Mouse (Mus musculus) MEL (cell line): ENCODE measurements at regions not wholly inside any gene's neighbourhood (a gene's known extent, or its start where the extent isn't known, plus 50 kb on each side); places are given as distances from the start of the nearest gene placed in this dataset.

ENCODE experiments used
- DNase-seq: peaks from one replicate; pipeline ENCODE4 v3.0.0; 2011; ENCODE audit warnings: low read depth, low spot score
- H3K27ac ChIP-seq: 2 replicates; pipeline ENCODE4 v1.5.1; 2012; ENCODE audit warnings: low read depth, mild to moderate bottlenecking, control low read depth, low read length, moderate library complexity; ENCODE audit not compliant: control insufficient read depth
- H3K27me3 ChIP-seq, 2 experiments: fragments of 150-350 bp in 1 of 2; sonication (generic) in 1 of 2; 2 replicates each; pipeline ENCODE4 v1.6.1; 2012; ENCODE audit warnings: low read length in 2 of 2, mild to moderate bottlenecking in 2 of 2, improper control_type of control experiment in 1 of 2, moderate library complexity in 1 of 2; ENCODE audit not compliant: insufficient read depth in 2 of 2, control insufficient read depth in 1 of 2
- H3K36me3 ChIP-seq, 2 experiments: 2 replicates each; pipeline ENCODE4 v1.6.1; 2012 to 2014; ENCODE audit warnings: low read length in 2 of 2, improper control_type of control experiment in 1 of 2, inconsistent platforms in 1 of 2, mild to moderate bottlenecking in 1 of 2; ENCODE audit not compliant: insufficient read depth in 2 of 2, control insufficient read depth in 1 of 2
- H3K4me1 ChIP-seq, 2 experiments: fragments of 150-350 bp in 1 of 2; sonication (generic) in 1 of 2; 2 replicates each; pipeline ENCODE4 v1.6.1; 2012; ENCODE audit warnings: low read length in 2 of 2, improper control_type of control experiment in 1 of 2, mild to moderate bottlenecking in 1 of 2; ENCODE audit not compliant: insufficient read depth in 2 of 2, control insufficient read depth in 1 of 2
- H3K4me3 ChIP-seq, 2 experiments: fragments of 150-350 bp in 1 of 2; sonication (generic) in 1 of 2; 2 replicates each; pipeline ENCODE4 v1.5.1; 2012; ENCODE audit warnings: low read depth in 2 of 2, low read length in 2 of 2, mild to moderate bottlenecking in 2 of 2, moderate library complexity in 2 of 2, control low read depth in 1 of 2, improper control_type of control experiment in 1 of 2; ENCODE audit not compliant: control insufficient read depth in 1 of 2, insufficient read depth in 1 of 2
- H3K79me2 ChIP-seq: 2 replicates; pipeline ENCODE4 v1.6.1; 2012; ENCODE audit warnings: mild to moderate bottlenecking, low read length, moderate library complexity; ENCODE audit not compliant: control insufficient read depth, poor library complexity, insufficient read depth
- H3K9ac ChIP-seq: 2 replicates; pipeline ENCODE4 v1.6.1; 2012; ENCODE audit warnings: low read depth, mild to moderate bottlenecking, control low read depth, low read length, moderate library complexity; ENCODE audit not compliant: control insufficient read depth, poor library complexity, severe bottlenecking
- H3K9me3 ChIP-seq: fragments of 150-350 bp; sonication (generic); replicated peaks from 2 replicates; pipeline ENCODE4 v1.6.1; 2012; ENCODE audit warnings: mild to moderate bottlenecking, low read length, improper control_type of control experiment, moderate library complexity; ENCODE audit not compliant: insufficient read depth
- BHLHE40 ChIP-seq: IDR thresholded peaks from 2 replicates; pipeline ENCODE4 v1.6.1; 2012; ENCODE audit warnings: low read depth, mild to moderate bottlenecking, inconsistent platforms, low read length, improper control_type of control experiment, borderline replicate concordance
- CHD2 ChIP-seq: IDR thresholded peaks from 2 replicates; pipeline ENCODE4 v1.6.1; 2011; ENCODE audit warnings: low read length, improper control_type of control experiment
- CTCF ChIP-seq, 3 experiments: IDR thresholded peaks in 2 of 3; conservative IDR thresholded peaks in 1 of 3; 2 replicates each; pipeline ENCODE4 v1.5.1; 2011 to 2012; ENCODE audit warnings: low read length in 3 of 3, low read depth in 2 of 3, mild to moderate bottlenecking in 2 of 3, improper control_type of control experiment in 1 of 3, inconsistent platforms in 1 of 3, mixed read lengths in 1 of 3, moderate library complexity in 1 of 3; ENCODE audit not compliant: control insufficient read depth in 1 of 3, insufficient read depth in 1 of 3, poor library complexity in 1 of 3, severe bottlenecking in 1 of 3
- E2F4 ChIP-seq: IDR thresholded peaks from 2 replicates; pipeline ENCODE4 v1.6.1; 2011; ENCODE audit warnings: low read depth, low read length, improper control_type of control experiment, borderline replicate concordance
- ELF1 ChIP-seq: IDR thresholded peaks from 2 replicates; pipeline ENCODE4 v1.6.1; 2014; ENCODE audit warnings: low read depth, mild to moderate bottlenecking, inconsistent platforms, low read length, improper control_type of control experiment, moderate library complexity
- EP300 ChIP-seq, 2 experiments: IDR thresholded peaks; 2 replicates each; pipeline ENCODE4 v1.6.1; 2011; ENCODE audit warnings: improper control_type of control experiment in 2 of 2, low read length in 2 of 2, low read depth in 1 of 2, mild to moderate bottlenecking in 1 of 2
- GABPA ChIP-seq: IDR thresholded peaks from 2 replicates; pipeline ENCODE4 v1.6.1; 2012; ENCODE audit warnings: low read depth, mild to moderate bottlenecking, inconsistent platforms, low read length, improper control_type of control experiment, moderate library complexity
- GATA1 ChIP-seq: IDR thresholded peaks from 2 replicates; pipeline ENCODE4 v1.6.1; 2011; ENCODE audit warnings: low read depth, low read length, improper control_type of control experiment
- KAT2A ChIP-seq: conservative IDR thresholded peaks from 2 replicates; pipeline ENCODE4 v1.6.1; 2012; ENCODE audit warnings: low read depth, low read length, improper control_type of control experiment, inconsistent platforms
- MAX ChIP-seq: IDR thresholded peaks from 2 replicates; pipeline ENCODE4 v1.6.1; 2011; ENCODE audit warnings: low read length, improper control_type of control experiment
- MAZ ChIP-seq: IDR thresholded peaks from 2 replicates; pipeline ENCODE4 v1.6.1; 2012; ENCODE audit warnings: low read depth, mild to moderate bottlenecking, inconsistent platforms, low read length, improper control_type of control experiment
- MEF2A ChIP-seq: IDR thresholded peaks from 2 replicates; pipeline ENCODE4 v1.6.1; 2014; ENCODE audit warnings: low read depth, mild to moderate bottlenecking, inconsistent platforms, low read length, improper control_type of control experiment; ENCODE audit not compliant: poor library complexity, insufficient replicate concordance, severe bottlenecking; ENCODE audit errors: extremely low read depth
- MYC ChIP-seq: IDR thresholded peaks from 2 replicates; pipeline ENCODE4 v1.6.1; 2011; ENCODE audit warnings: low read depth, mild to moderate bottlenecking, low read length, improper control_type of control experiment, moderate library complexity
- POLR2A ChIP-seq, 2 experiments: IDR thresholded peaks; 2 replicates each; pipeline ENCODE4 v1.6.1; 2011 to 2012; ENCODE audit warnings: low read length in 2 of 2, mild to moderate bottlenecking in 2 of 2, control low read depth in 1 of 2, improper control_type of control experiment in 1 of 2, low read depth in 1 of 2, moderate library complexity in 1 of 2; ENCODE audit not compliant: control insufficient read depth in 1 of 2, insufficient read depth in 1 of 2, poor library complexity in 1 of 2
- POLR2AphosphoS2 ChIP-seq: IDR thresholded peaks from 2 replicates; pipeline ENCODE4 v1.6.1; 2011; ENCODE audit warnings: low read length, improper control_type of control experiment
- POLR2AphosphoS5 ChIP-seq: IDR thresholded peaks from 2 replicates; pipeline ENCODE4 v1.6.1; 2012; ENCODE audit warnings: low read depth, borderline replicate concordance, mild to moderate bottlenecking, inconsistent platforms, low read length, moderate library complexity, mixed read lengths
- RAD21 ChIP-seq: IDR thresholded peaks from 2 replicates; pipeline ENCODE4 v1.6.1; 2011; ENCODE audit warnings: mild to moderate bottlenecking, low read depth, low read length, improper control_type of control experiment
- SIN3A ChIP-seq: IDR thresholded peaks from 2 replicates; pipeline ENCODE4 v1.6.1; 2012; ENCODE audit warnings: low read length, improper control_type of control experiment, inconsistent platforms
- SMC3 ChIP-seq: IDR thresholded peaks from 2 replicates; pipeline ENCODE4 v1.6.1; 2011; ENCODE audit warnings: low read depth, low read length, improper control_type of control experiment
- TAL1 ChIP-seq: IDR thresholded peaks from 2 replicates; pipeline ENCODE4 v1.6.1; 2012; ENCODE audit warnings: mild to moderate bottlenecking, inconsistent platforms, low read length, moderate library complexity, mixed read lengths
- TBP ChIP-seq: IDR thresholded peaks from 2 replicates; pipeline ENCODE4 v1.8.0; 2011; ENCODE audit warnings: low read depth, low read length, improper control_type of control experiment
- TCF12 ChIP-seq: IDR thresholded peaks from 2 replicates; pipeline ENCODE4 v1.6.1; 2014; ENCODE audit warnings: low read depth, mild to moderate bottlenecking, inconsistent platforms, low read length, improper control_type of control experiment, moderate library complexity
- UBTF ChIP-seq: IDR thresholded peaks from 2 replicates; pipeline ENCODE4 v1.6.1; 2012; ENCODE audit warnings: low read depth, mild to moderate bottlenecking, inconsistent platforms, low read length, improper control_type of control experiment, moderate library complexity, borderline replicate concordance; ENCODE audit not compliant: insufficient read depth
- ZMIZ1 ChIP-seq: IDR thresholded peaks from 2 replicates; pipeline ENCODE4 v1.6.1; 2012; ENCODE audit warnings: low read depth, mild to moderate bottlenecking, inconsistent platforms, low read length, improper control_type of control experiment, moderate library complexity
- ZNF384 ChIP-seq: IDR thresholded peaks from 2 replicates; pipeline ENCODE4 v1.6.1; 2012; ENCODE audit warnings: low read depth, mild to moderate bottlenecking, inconsistent platforms, low read length, improper control_type of control experiment

DNA sequence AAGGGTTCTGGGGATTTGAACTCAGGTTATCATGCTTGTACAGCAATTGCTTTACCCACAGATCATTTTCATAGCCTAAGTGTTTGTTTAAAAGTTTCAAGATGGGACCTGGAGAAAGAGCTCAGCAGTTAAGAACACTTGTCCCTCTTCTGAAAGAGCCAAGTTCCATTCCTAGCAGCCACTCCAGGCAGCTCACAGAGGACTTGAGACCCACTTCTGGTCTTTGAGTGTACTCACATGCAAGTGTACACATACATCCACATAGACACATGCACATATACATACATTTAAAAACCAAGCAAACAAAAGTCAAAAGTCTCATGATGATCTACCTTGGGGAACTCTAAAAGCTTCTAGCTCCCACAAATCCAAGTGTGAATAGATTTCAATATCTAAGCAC lies 477.7 kb upstream of the Auts2 start:
- no peaks in the 10 kb centered on the region for H3K9me3 ChIP-seq
- TF ChIP-seq TAL1 (no peak), RAD21 (no peak)
- no peak overlapping the region for H3K4me3 ChIP-seq
- H3K36me3 ChIP-seq: no peaks in the 10 kb centered on the region
- no peaks in the 10 kb centered on the region for H3K27me3 ChIP-seq
- no peak overlapping the region for H3K9ac ChIP-seq
- DNase-seq: no peak
- no peaks in the 10 kb centered on the region for H3K79me2 ChIP-seq
- H3K4me1 ChIP-seq: no peaks in the 10 kb centered on the region
- H3K27ac ChIP-seq: no peak overlapping the region

DNA sequence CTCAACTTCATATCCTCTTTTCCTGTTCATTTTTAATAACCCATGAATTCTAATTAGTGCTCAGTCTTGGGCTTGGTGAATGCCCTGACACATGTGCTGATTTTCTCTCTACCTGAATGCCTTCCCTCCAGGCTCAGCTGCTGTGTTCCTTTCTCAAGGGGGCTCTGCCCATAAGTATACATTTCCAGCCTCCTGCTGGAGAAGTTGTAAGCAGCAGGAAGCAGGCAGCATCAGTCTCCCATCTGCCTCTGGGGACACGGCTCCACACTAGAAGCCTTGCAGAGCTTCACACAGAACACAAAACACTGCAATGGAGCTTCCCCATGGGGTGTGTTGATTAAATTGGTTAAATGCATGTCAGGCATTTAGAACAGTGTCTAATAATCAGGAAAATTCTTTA lies 477.0 kb upstream of the Auts2 start:
- DNase-seq: no peak
- Histone ChIP-seq H3K4me1 (no peaks in the 10 kb centered on the region), H3K27ac (no peak overlapping the region), H3K9me3 (no peaks in the 10 kb centered on the region), H3K79me2 (no peaks in the 10 kb centered on the region), H3K27me3 (no peaks in the 10 kb centered on the region), H3K36me3 (no peaks in the 10 kb centered on the region), H3K9ac (no peak overlapping the region), H3K4me3 (no peak overlapping the region)
- TF ChIP-seq MAZ (no peak), MEF2A (no peak), GABPA (no peak), ELF1 (no peak), SIN3A (no peak), E2F4 (no peak), ZNF384 (no peak), BHLHE40 (no peak), MYC (no peak), CTCF (IDR thresholded peaks at IDR 0.05 in 2 of 3, conservative IDR thresholded peaks at IDR 0.05 in 1 of 3; ENCODE audit: control insufficient read depth in 1 of 3, insufficient read depth in 1 of 3, low read depth in 2 of 3, low read length in 3 of 3, poor library complexity in 1 of 3, severe bottlenecking in 1 of 3) (no peak), TCF12 (no peak), KAT2A (no peak)

DNA sequence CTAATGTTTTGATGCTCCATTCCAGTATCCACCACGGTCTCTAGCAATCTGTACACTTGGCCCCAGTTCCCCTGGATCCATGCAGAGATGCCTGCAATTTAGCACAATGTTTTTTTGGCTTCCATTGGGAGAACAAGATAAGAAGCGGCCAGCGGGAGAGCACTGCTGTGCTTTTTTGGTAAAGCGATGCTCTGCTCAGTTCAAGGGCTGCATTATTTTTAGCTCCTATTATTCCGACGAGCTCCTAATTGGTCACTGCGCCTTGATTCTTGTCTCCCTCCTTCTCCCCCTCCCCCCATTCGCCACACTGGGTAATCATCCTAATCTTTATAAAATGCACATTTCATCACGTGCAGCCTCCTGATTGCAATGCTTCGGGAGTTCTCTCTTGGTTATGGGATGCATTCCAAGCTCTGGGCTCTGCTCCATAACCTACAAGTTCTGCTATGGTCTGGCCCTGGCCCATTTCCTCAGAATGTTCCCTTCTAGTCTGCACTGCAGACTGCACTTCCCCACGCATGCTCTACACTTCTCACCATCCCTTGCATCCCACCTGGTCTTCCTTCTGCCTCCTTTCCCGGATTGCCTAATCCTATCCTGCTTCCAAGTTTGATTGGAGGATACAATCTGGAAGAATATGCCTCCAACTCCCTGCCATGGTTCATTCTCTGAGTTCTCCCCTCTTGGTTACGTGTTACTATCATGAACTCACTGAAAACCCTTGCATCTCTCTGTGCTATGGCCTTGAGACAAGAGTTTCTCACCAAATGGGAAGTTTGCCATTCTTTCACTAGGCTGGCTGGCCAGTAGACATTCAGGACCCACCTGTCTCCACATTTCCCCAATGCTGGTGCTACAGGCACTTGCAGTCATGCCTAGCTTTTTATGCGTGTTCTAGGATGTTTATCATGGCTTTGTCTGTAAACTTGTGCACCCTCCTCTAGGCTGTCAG lies 467.8 kb upstream of the Auts2 start:
- Histone ChIP-seq H3K27ac (no peak overlapping the region), H3K4me1 (no peaks in the 10 kb centered on the region), H3K9ac (no peak overlapping the region), H3K4me3 (no peak overlapping the region), H3K36me3 (no peaks in the 10 kb centered on the region), H3K9me3 (no peaks in the 10 kb centered on the region), H3K79me2 (no peaks in the 10 kb centered on the region), H3K27me3 (no peaks in the 10 kb centered on the region)
- no peak for DNase-seq
- TF ChIP-seq GATA1 (no peak), POLR2AphosphoS5 (no peak), ZNF384 (no peak), POLR2AphosphoS2 (no peak), CHD2 (no peak), TBP (no peak), UBTF (no peak), TAL1 (no peak), POLR2A (IDR thresholded peaks at IDR 0.05; ENCODE audit: control insufficient read depth in 1 of 2, insufficient read depth in 1 of 2, low read depth in 1 of 2, low read length in 2 of 2, poor library complexity in 1 of 2) (no peak), EP300 (IDR thresholded peaks at IDR 0.05; ENCODE audit: low read depth in 1 of 2, low read length in 2 of 2) (no peak), BHLHE40 (no peak), SMC3 (no peak), ZMIZ1 (no peak), GABPA (no peak), MAX (no peak), MAZ (no peak)
